Mouse (Mus musculus): ENCODE results near the gene Clec16a. TPM values are rescaled to one million over a fixed set of nuclear protein-coding genes. Genes with fewer than 3 reads are reported as not detected.
A peak's percentile ranks its signal among the peaks of the same experiment; 100 is the strongest.

Clec16a gene
- polyA plus RNA-seq, 1 experiment from 2014 or later, result 68.7 TPM

DNA sequence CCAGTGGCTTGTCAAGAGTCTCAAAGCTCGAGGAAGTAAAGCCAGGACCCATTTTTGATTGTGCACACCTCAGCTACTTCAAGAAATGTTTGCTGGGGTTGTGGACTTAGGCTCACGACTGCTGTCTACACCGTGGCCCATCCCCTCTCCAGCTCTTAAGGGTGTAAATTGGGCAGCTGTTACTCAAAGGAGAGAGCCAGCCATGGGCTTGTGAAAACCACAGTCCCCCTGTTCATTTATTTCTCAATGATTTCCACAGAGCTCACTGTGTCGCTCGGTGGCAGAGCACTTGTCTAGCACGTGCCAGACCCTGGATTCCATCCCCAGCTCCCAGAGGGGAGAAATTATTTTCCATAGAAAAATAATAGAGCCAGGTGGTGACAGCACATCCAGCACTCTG lies 211.0 kb downstream of the Clec16a start:
- 68% methylated on average over 6 of the region's 6 CpGs for WGBS
- Histone ChIP-seq H3K4me2 (replicated peaks) (no peak overlapping the region), H3K9me3 (ENCODE audit: control insufficient read depth, low read length) (no peaks in the 10 kb centered on the region), H3K27ac (no peak overlapping the region), H3K4me1 (replicated peaks; ENCODE audit: control insufficient read depth, insufficient read depth, low read length) (no peaks in the 10 kb centered on the region), H3K36me3 (replicated peaks; ENCODE audit: control insufficient read depth, insufficient read depth) (no peaks in the 10 kb centered on the region), H3K4me3 (replicated peaks; ENCODE audit: low read length) (no peak overlapping the region), H3K27me3 (ENCODE audit: control insufficient read depth, insufficient read depth, low read length) (no peaks in the 10 kb centered on the region), H3K9ac (no peak overlapping the region)
- no peak for DNase-seq (ENCODE audit: low spot score)
- ATAC-seq (ENCODE audit: low FRiP score), result no peak

DNA sequence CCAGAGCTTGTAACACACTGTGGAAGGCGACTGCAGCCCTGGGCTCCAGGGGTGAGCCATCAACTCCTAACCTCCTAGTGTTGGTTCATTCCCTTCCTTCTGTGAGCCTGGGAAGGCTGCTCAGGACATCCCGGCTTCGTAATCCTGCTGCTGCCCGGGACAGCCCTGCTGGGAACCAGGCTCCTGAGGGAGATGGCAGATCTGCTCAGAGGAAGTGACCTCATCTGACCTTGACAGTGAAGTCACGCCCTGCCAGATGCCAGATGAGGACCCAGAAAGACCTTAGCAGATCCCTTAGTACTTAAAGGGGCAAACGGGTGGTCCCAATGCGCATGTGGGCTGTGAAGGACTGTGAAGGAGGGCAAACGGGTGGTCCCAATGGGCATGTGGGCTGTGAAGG lies 216.0 kb downstream of the Clec16a start:
- 71% methylated on average over 8 of the region's 8 CpGs for WGBS
- H3K27ac ChIP-seq, result no peak overlapping the region
- DNase-seq (ENCODE audit: low spot score), result no peak
- H3K9ac ChIP-seq, result no peak overlapping the region
- no peaks in the 10 kb centered on the region for H3K36me3 ChIP-seq (replicated peaks; ENCODE audit: control insufficient read depth, insufficient read depth)
- H3K4me2 ChIP-seq (replicated peaks), result no peak overlapping the region
- H3K4me3 ChIP-seq (replicated peaks; ENCODE audit: low read length), result no peak overlapping the region
- H3K4me1 ChIP-seq (replicated peaks; ENCODE audit: control insufficient read depth, insufficient read depth, low read length), result no peaks in the 10 kb centered on the region
- H3K9me3 ChIP-seq (ENCODE audit: control insufficient read depth, low read length), result no peaks in the 10 kb centered on the region
- H3K27me3 ChIP-seq (ENCODE audit: control insufficient read depth, insufficient read depth, low read length), result no peaks in the 10 kb centered on the region
- ATAC-seq (ENCODE audit: low FRiP score), result no peak

DNA sequence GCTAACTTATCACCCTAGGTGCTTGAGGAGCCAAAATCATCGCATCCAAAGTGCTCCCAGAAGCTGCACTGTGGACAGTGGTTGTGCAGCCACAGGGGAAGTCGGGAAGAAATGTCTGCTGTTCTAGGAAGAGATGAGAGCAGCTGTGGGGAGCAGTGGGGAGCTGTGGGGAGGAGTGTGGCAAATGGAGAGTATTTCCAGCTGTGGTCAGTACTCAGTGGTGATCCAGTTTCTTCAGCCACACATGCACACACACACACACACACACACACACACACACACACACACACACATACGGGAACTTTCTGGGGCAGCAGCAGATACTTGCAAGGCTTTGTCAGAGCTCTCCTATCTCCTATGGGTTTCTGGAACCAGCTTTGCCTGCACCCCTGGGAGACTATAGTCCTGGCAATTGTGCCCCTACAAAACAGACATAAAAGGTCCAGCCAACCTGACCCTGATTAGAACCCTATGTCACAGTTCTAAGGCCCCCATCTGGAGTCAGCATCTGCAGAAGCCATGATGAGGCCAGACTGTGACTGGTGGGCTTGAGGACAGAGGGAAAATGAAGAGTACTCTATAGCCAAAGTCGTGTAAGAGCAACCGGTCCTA lies 217.5 kb downstream of the Clec16a start:
- Histone ChIP-seq H3K4me2 (replicated peaks) (no peak overlapping the region), H3K9ac (no peak overlapping the region), H3K9me3 (ENCODE audit: control insufficient read depth, low read length) (no peaks in the 10 kb centered on the region), H3K4me1 (replicated peaks; ENCODE audit: control insufficient read depth, insufficient read depth, low read length) (no peaks in the 10 kb centered on the region), H3K27ac (no peak overlapping the region), H3K36me3 (replicated peaks; ENCODE audit: control insufficient read depth, insufficient read depth) (no peaks in the 10 kb centered on the region), H3K27me3 (ENCODE audit: control insufficient read depth, insufficient read depth, low read length) (no peaks in the 10 kb centered on the region), H3K4me3 (replicated peaks; ENCODE audit: low read length) (no peak overlapping the region)
- DNase-seq (ENCODE audit: low spot score), result no peak
- no peak for ATAC-seq (ENCODE audit: low FRiP score)
- WGBS, result 79% methylated on average over 5 of the region's 5 CpGs

DNA sequence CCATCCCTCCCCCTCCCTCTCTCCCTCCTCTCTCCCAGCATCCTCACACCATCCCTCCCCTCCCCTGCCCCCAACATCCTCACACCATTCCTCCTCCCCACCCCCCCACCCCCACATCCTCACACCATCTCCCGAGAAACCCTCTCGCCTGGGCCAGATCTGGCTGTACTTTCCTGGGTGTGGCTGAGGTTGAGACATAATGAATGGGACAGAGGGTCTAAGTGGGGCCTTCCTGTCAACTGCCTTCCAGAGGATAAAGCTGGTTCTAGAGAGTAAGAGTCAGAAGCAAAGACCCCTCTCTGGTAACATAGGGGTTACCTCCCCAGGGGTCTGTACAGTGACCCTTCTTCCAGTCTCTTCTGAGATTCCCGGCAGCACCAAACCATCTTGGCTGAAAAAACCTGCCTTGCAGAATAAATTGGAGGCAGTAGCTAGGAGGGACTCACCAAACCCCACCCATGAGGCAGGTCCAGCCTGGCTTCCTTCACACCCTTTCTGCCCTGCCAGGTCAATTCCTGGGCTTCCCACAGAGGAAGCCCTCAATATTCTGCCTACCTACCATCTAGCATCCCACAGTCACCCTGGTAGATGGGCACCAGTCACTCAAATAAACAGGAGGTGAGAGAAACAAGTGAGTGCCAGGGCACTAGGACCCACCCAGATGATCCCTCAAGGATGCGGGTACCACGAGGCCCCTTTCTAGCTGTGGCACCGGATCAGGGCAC lies 218.6 kb downstream of the Clec16a start:
- no peaks in the 10 kb centered on the region for H3K4me1 ChIP-seq (replicated peaks; ENCODE audit: control insufficient read depth, insufficient read depth, low read length)
- no peaks in the 10 kb centered on the region for H3K9me3 ChIP-seq (ENCODE audit: control insufficient read depth, low read length)
- DNase-seq (ENCODE audit: low spot score) (no peak), ATAC-seq (ENCODE audit: low FRiP score) (no peak)
- no peak overlapping the region for H3K4me2 ChIP-seq (replicated peaks)
- H3K27me3 ChIP-seq (ENCODE audit: control insufficient read depth, insufficient read depth, low read length), result no peaks in the 10 kb centered on the region
- H3K27ac ChIP-seq, result no peak overlapping the region
- H3K36me3 ChIP-seq (replicated peaks; ENCODE audit: control insufficient read depth, insufficient read depth), result no peaks in the 10 kb centered on the region
- H3K4me3 ChIP-seq (replicated peaks; ENCODE audit: low read length), result no peak overlapping the region
- WGBS, result 55% methylated on average over 6 of the region's 6 CpGs
- no peak overlapping the region for H3K9ac ChIP-seq

DNA sequence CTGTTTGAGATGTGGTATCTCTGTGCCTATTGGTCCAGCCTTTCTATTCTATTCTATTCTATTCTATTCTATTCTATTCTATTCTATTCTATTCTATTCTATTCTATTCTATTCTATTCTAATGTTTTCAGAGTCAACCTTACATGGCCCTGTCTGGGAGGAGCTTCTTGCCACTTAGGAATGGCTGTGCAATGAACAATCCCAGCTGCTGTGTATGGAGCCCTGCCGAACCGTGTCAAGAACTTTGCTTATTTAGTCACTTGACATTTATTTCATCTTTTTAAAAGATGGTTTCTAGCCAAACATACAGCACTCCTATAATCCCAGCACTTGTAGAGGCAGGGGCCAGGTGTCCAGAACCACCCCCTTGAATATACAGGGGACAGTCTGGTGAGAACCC lies 219.2 kb downstream of the Clec16a start:
- H3K4me3 ChIP-seq (replicated peaks; ENCODE audit: low read length), result no peak overlapping the region
- no peaks in the 10 kb centered on the region for H3K9me3 ChIP-seq (ENCODE audit: control insufficient read depth, low read length)
- ATAC-seq (ENCODE audit: low FRiP score), result no peak
- no peaks in the 10 kb centered on the region for H3K27me3 ChIP-seq (ENCODE audit: control insufficient read depth, insufficient read depth, low read length)
- no peak overlapping the region for H3K4me2 ChIP-seq (replicated peaks)
- no peak overlapping the region for H3K27ac ChIP-seq
- WGBS, result 54% methylated on average over 2 of the region's 2 CpGs
- H3K9ac ChIP-seq, result no peak overlapping the region
- no peaks in the 10 kb centered on the region for H3K36me3 ChIP-seq (replicated peaks; ENCODE audit: control insufficient read depth, insufficient read depth)
- H3K4me1 ChIP-seq (replicated peaks; ENCODE audit: control insufficient read depth, insufficient read depth, low read length), result no peaks in the 10 kb centered on the region
- no peak for DNase-seq (ENCODE audit: low spot score)

DNA sequence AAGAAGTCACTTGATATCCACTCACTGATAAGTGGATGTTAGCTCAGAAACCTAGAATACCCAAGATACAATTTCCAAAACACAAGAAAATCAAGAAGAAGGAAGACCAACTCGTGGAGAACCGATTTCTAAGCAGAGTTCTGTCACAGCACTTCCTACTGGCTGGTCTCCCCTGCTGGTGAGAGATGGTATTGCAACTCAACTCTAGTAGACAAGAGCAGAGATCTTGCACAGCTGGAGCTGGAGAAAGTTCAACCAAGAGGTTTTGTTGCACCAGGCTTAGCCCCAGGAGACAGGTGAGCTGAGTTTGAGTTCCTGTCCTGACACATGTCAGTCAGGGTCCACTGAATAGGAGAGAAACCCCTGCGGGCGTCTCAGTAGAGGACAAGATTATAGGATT lies 222.0 kb downstream of the Clec16a start:
- ATAC-seq (ENCODE audit: low FRiP score) (no peak), DNase-seq (ENCODE audit: low spot score) (peak; percentile 79)
- no peak overlapping the region for H3K9ac ChIP-seq
- 51% methylated on average over 4 of the region's 4 CpGs for WGBS
- no peak overlapping the region for H3K4me3 ChIP-seq (replicated peaks; ENCODE audit: low read length)
- no peaks in the 10 kb centered on the region for H3K36me3 ChIP-seq (replicated peaks; ENCODE audit: control insufficient read depth, insufficient read depth)
- H3K27ac ChIP-seq, result no peak overlapping the region
- H3K4me2 ChIP-seq (replicated peaks), result no peak overlapping the region
- no peaks in the 10 kb centered on the region; the same call in 1 of the 2 replicates for H3K27me3 ChIP-seq (ENCODE audit: control insufficient read depth, insufficient read depth, low read length)
- no peaks in the 10 kb centered on the region for H3K9me3 ChIP-seq (ENCODE audit: control insufficient read depth, low read length)
- H3K4me1 ChIP-seq (replicated peaks; ENCODE audit: control insufficient read depth, insufficient read depth, low read length), result no peaks in the 10 kb centered on the region

DNA sequence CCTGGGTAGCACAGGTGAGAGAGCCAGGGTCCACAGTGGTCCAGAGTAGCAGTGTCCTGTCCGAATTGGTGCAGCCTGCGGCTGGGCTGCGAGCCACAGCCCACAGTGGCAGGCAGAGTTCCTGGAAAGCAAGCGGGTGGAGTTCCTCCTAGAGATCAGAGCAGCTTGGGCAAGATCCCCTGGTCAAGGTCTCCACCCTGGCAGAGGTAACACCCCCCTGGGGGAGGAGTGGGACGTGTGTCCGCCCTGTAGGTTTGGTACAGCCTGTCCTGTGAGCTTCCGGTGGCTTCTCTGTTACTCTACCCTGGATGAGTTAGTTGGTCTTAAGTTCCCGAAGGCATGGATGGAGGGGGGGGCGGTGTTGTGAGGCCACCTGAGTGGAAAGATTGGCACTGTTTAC lies 223.7 kb downstream of the Clec16a start:
- H3K9me3 ChIP-seq (ENCODE audit: control insufficient read depth, low read length), result no peaks in the 10 kb centered on the region
- no peaks in the 10 kb centered on the region; the same call in 1 of the 2 replicates for H3K27me3 ChIP-seq (ENCODE audit: control insufficient read depth, insufficient read depth, low read length)
- no peak overlapping the region for H3K9ac ChIP-seq
- H3K27ac ChIP-seq, result no peak overlapping the region
- H3K36me3 ChIP-seq (replicated peaks; ENCODE audit: control insufficient read depth, insufficient read depth), result no peaks in the 10 kb centered on the region
- no peak overlapping the region for H3K4me3 ChIP-seq (replicated peaks; ENCODE audit: low read length)
- ATAC-seq (ENCODE audit: low FRiP score) (no peak), DNase-seq (ENCODE audit: low spot score) (no peak)
- no peaks in the 10 kb centered on the region for H3K4me1 ChIP-seq (replicated peaks; ENCODE audit: control insufficient read depth, insufficient read depth, low read length)
- WGBS, result 68% methylated on average over 9 of the region's 9 CpGs
- no peak overlapping the region for H3K4me2 ChIP-seq (replicated peaks)

DNA sequence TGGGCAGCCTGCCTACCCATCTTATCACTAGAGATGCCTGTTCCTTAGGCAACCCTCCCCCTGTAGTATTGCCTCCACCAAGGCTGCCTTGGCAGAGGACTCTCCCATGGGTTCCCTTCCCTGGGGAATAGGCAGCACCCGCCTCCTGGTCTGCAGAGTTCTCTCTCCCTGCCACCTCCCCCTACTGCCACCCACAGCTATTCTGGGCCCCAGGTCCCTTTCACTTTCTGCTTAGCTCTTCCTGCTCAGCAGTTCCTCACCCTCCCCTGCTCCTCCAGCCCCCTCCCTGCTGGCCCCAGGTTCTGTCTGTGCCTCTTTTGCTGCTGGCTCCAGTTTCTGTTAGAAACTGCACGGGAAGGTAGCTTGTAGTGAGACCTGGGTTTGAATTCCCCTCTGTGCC lies 224.5 kb downstream of the Clec16a start:
- no peak for ATAC-seq (ENCODE audit: low FRiP score)
- H3K27me3 ChIP-seq (ENCODE audit: control insufficient read depth, insufficient read depth, low read length), result no peaks in the 10 kb centered on the region; the same call in 1 of the 2 replicates

DNA sequence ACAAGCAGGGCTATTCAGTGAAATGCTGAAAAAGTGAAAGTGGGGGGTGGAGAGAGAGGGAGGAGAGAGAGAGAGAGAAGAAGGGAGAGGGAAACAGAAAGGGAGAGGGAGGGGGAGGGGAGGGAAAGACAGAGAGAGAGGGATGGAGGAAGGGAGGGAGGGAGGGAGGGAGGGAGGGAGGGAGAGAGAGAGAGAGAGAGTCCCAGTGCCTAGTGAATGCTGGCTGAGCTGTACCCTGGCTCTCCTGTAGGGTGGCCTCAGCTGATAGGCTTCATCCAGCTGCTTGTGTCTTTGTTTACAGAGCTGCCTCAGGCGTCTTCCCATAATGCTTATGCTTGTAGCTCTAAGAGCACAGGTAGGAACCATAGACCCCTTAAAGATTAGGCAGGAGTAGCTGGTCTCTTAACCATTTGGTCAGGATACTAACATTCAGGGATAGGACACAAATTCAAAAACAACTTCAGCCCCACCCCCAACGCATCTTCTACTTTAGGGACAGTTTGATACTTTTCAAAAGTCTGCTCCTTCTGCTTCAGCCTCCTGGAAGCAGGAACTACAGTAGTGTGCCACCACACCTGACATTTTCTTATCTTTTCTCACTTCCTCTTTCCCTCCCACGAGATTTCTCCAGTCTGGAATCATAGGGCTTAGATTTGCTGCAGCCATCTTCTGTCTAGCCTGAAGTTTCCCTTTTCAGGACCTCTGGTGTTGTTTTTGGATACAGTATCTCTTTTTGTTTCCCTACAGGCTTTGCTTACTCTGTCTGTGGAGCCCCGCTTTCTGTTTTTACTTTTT lies 225.6 kb downstream of the Clec16a start:
- no peak for DNase-seq (ENCODE audit: low spot score)
- no peak for ATAC-seq (ENCODE audit: low FRiP score)

More for the DNA sequence above, 224.5 kb downstream of the Clec16a start:
- no peaks in the 10 kb centered on the region for H3K9me3 ChIP-seq (ENCODE audit: control insufficient read depth, low read length)
- no peak overlapping the region for H3K9ac ChIP-seq
- no peak overlapping the region for H3K27ac ChIP-seq
- H3K36me3 ChIP-seq (replicated peaks; ENCODE audit: control insufficient read depth, insufficient read depth), result no peaks in the 10 kb centered on the region
- no peak overlapping the region for H3K4me2 ChIP-seq (replicated peaks)
- H3K4me3 ChIP-seq (replicated peaks; ENCODE audit: low read length), result no peak overlapping the region
- 42% methylated on average over 2 of the region's 2 CpGs for WGBS
- DNase-seq (ENCODE audit: low spot score), result no peak
- H3K4me1 ChIP-seq (replicated peaks; ENCODE audit: control insufficient read depth, insufficient read depth, low read length), result no peaks in the 10 kb centered on the region

More for the DNA sequence above, 225.6 kb downstream of the Clec16a start:
- Histone ChIP-seq H3K36me3 (replicated peaks; ENCODE audit: control insufficient read depth, insufficient read depth) (no peaks in the 10 kb centered on the region), H3K9me3 (ENCODE audit: control insufficient read depth, low read length) (no peaks in the 10 kb centered on the region), H3K4me2 (replicated peaks) (no peak overlapping the region), H3K27ac (no peak overlapping the region), H3K9ac (no peak overlapping the region), H3K4me3 (replicated peaks; ENCODE audit: low read length) (no peak overlapping the region), H3K4me1 (replicated peaks; ENCODE audit: control insufficient read depth, insufficient read depth, low read length) (no peaks in the 10 kb centered on the region), H3K27me3 (ENCODE audit: control insufficient read depth, insufficient read depth, low read length) (no peaks in the 10 kb centered on the region; the same call in 1 of the 2 replicates)
- WGBS, result 60% methylated on average over 4 of the region's 4 CpGs
